Mouse (Mus musculus) induced T-regulatory cell, adult 2 months (primary cell): Measurements from ENCODE around the gene Sectm1a.
"Not testable (repeated sequence)": the region's sequence is repeated elsewhere in the genome, so short reads cannot be mapped to it uniquely, and the experiment has no call there.

Experiments used
- DNase-seq: peaks from one replicate; pipeline ENCODE4 v3.0.0-alpha.2; 2012; ENCODE audit warnings: low read depth

Sectm1a gene

DNA sequence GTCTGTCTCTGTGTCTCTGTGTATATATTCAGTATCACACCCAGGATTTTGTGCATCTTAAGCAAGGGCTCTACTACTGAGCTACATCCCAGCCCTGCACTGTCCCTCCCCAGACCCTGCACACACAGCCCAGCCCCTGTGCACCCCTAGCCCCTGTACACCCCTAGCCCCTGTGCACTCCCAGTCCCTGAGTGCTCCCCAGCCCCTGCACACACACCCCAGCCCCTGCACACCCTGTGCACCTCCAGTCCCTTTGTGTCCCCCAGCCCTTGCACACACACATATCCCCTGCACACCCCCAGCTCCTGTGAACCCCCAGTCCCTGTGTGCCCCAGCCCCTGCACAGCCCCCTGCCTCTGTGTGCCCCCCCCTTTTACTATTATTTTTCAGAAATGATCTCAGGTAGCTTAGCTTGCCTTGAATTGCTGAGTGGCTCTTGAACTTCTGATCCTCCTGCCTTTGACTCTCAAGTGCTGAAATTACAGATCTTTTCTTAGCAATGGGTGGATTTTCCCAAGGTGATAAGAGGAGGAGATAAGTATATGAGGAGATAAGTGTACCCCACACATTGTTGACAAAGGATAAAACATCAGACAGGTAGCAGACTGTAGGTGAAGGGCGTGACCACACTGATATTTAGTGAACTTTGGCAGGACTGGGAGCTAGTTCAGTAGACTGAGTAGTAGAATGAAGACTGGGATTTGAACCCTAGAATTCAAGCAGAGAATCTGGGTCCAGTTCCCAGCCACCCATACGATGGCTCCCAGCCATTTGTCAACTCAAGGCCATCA lies 8.9 kb upstream of the Sectm1a start:
- no peak for DNase-seq

DNA sequence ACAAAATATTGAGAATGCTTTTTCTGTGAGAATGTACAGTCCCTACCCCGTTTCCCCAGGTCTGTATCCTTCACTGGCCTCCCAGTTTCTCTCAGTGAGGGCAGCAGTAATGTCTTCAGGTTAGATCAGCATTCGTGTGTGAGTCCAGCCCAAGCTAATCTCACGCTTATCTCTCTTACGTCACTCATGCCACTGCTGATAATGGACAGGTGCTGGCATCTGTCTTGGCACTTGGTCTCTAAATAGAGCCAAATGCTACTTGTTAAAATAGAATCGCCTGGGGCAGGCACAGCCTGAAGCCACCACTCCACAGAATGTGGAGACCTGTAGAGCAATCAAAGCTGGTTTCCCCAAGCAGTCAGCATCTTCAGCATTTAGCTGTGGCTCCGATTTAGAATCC lies 8.0 kb upstream of the Sectm1a start:
- DNase-seq, result no peak

DNA sequence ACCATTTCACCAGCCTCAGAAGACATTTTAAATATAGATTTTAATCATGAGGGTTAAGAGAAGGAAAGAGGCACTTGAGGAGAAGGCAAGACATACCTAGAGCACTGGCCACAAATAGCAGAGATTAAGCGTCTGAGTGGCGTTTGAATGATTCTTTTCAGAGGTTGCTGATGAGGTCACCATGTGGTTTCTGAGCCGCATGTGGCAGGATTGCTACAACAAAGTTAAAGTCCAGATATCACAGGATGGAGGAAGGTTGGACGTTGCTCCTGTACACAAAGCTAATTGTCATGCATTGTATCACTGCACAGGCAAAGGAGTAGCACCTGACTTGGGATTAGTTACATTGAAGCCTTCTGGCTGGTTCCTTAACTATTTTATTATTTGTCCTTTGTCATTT lies 5.3 kb upstream of the Sectm1a start:
- DNase-seq, result no peak

DNA sequence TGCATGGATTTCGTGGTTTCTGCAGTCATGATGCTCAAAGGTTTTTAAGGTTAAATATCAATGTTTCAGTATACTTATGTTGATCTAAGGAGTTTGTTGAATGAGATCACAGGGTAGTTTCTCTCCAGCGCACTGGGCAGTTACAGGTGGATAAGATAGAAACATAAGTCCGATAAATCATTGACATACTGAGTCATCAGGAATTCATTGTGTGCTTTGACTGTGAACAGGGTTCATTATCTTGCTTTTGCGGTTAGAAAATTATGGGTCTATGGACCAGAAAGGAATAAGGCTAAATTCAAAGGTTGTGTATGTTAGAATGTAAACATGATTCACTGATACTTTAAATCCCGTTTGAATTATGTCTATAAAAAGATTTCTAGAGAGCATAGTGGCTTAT lies 4.2 kb upstream of the Sectm1a start:
- DNase-seq, result no peak

DNA sequence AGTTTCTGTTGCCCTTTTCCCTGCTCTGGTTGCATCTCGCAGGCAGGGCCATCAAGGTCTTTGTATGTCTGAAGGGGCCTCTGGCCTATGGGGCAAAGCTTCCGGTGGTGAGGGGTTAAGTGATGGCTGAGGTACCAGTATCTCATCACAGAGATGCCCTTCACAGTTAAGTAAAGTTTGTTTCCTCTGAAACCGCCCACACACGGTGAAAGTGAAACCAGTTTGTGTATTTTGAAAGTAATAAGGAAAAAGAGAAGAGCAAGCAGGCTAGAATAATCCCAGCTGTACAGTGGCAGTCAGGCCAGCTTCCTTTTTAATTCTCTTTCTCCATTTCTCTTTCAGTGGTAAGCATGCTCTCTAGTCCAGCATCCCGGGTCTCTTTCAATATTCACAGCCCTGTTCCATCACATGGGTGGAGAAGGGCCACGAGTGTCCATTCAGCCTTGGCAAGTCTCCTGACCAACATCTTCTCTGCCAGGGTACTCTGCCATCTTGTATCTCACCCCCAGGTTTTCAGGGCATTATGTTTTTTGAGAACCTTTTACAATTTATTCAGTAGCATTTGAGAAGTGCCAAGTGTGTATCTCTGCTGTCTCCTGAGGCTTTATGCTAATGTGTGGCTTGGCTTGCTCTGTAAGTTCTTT lies 2.0 kb upstream of the Sectm1a start:
- DNase-seq, result peak; percentile 92

DNA sequence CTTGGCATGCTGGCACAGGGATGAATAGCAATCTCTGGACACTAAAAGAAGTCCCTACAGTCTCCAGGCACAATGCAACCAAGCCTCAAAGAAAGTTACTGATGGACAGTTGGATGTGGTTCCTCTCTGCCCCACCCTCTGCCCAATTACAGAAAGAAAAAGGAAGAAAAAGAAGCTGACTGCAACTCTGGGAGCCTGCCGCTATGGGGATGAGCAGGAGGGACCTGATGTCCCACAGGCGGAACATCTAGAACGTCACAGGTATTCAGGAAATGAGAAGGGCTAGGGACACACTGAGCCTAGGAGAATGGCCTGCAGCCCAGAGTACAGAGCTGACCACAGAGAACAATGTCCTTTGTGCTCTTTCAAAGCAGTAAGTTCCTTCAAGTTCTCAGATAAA lies 1.2 kb upstream of the Sectm1a start:
- no peak for DNase-seq

DNA sequence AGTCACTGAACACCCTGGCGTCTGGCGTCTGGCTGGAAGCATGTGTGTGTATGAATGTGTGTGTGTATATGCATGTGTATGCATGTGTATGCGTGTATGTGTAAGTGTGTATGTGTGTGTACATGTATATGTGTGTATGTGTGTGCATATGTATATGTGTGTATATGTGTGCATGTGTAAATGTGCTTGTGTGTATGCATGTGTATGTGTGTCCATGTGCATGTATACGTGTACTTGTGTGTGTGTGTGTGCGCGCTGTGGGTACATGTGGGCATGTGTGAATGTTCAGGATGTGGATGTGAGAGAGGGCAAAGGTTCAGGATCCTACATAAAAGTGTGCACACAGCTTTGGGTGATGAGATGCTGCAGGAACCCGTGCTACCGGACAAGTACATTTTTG lies 690 bp downstream of the Sectm1a start:
- DNase-seq, result no peak

DNA sequence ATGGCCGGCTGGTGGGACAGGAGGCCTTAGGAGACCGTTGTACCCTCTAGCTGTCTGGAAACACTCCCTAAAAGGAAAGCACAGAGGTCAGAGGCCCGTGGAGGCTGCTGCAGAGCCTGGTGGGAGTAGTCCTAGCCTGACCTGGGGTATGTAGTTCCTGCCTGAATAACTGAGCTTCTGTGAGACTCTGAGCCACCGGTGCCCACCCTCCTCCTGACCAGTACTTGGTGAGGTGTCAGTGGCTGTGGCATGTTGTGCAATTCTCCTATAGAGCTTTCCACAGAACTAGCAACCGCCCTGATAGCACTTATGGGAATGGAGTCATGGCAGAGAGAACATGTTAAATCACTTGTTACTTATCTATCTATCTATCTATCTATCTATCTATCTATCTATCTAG lies 5.4 kb downstream of the Sectm1a start:
- DNase-seq, result no peak

DNA sequence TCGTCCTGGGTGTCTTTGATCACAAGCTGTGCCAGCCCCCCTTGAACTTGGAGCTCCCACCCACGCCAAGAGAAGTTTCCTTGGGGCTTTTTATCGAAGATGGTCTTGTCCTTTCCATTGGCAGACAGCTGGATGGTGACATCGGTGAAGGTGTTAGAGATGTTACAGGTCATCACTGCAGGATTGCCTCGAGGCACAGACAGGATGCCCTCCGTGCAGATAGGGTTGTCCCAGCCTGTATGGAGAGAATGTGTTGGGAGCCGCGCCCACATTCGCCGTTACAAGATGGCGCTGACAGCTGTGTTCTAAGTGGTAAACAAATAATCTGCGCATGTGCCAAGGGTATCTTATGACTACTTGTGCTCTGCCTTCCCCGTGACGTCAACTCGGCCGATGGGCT lies 11.4 kb downstream of the Sectm1a start:
- DNase-seq, result not testable (repeated sequence)

DNA sequence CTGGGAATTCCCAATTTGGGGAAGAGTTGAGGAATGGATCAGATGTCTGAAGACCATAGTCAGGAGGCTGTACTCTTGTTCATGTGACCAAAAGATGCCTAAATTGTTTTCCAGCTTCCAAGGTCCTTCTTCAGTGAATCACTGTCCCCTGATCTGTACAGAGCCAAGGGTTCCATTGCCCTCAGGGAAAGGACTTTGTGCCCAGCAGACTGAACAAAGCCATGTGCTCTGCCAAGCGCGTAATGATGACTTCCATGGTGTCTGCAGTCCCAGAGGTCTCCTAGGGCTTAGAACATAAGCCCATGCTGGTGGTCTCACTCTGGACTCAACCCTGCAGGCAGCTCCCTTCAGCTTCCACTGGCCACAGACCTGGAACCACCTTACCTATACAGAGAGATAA lies 13.1 kb downstream of the Sectm1a start:
- DNase-seq, result no peak

DNA sequence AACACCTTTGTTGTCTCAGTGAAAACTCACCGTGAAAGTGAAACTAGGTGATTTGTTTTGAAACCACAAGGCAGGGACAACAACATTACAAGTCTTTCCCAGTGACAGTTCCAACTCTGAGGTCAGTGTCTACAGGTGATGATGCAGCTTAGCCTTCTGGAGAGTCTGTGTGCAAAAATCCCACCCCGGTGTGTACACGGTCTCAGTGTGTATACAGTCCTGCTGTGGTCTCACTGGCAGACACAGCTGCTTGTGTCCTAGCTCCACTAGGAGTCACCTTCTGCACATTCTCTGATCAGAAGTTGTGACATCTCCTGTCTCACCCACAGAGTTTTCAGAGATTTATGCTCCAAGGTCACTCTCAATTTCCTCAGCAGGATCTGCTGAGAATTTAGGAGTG lies 16.8 kb downstream of the Sectm1a start:
- peak; percentile 70 for DNase-seq

DNA sequence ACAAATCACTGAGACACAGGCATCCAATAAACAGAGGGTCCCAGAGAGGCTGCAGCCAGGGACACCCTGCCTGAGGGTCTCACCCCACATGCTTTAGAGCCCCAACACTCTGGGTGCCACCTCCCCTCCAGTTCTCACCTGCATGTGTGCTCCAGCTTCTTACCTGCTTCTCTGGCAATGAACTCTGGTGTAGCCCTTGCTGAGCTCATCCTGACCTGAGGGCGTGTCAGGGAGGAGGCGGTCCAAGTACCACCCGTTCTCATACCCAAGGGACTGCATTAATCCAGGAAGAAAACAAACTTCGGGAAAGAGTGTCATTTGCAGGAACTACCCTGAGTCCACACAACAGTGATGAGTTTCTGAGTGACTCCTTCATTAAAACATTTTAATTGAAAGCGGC lies 17.6 kb downstream of the Sectm1a start, which contains the start of gene Sectm1b:
TSS of gene Sectm1b (minus strand) at position 191 of the 400 bp plus-strand sequence.
- DNase-seq, result no peak

DNA sequence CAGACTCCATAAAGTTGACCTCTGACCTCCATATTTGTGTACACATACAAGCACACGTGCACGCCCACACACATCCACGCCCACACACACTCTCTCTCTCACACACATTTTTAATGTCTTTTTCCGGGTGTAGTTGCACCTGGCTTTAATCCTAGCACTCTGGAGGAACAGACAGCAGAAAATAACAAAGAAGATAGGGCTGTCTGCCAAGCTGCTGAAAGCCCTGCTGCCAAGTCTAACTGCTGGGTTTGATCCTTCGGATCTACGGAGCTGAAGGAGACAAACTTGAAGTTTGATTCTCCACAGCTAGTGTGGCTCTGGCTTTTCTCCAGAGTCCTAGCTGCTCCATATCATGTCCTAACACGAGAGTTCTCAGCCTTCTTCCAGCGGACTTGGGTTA lies 19.4 kb downstream of the Sectm1a start:
- no peak for DNase-seq

DNA sequence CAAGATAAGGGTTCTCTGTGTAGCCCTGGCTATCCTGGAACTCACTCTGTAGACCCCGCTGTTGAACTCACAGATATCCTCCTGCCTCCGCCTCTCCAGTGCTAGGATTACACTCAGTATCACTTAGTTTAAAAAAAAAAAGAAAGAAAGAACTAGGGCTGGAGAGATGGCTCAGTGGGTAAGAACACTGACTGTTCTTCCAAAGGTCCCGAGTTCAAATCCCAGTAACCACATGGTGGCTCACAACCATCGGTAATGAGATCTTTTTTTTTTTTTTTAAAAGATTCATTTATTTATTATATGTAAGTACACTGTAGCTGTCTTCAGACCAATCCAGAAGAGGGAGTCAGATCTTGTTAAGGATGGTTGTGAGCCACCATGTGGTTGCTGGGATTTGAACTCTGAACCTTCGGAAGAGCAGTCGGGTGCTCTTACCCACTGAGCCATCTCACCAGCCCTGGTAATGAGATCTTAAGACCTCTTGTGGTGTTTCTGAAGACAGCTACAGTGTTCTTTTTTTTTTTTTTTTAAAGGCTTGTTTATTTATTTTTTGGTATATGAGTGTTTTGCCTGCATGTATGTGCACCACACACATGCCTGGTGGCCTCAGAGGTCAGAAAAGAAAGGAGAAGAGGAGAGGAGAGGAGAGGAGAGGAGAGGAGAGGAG lies 20.5 kb downstream of the Sectm1a start:
- DNase-seq, result not testable (repeated sequence)

DNA sequence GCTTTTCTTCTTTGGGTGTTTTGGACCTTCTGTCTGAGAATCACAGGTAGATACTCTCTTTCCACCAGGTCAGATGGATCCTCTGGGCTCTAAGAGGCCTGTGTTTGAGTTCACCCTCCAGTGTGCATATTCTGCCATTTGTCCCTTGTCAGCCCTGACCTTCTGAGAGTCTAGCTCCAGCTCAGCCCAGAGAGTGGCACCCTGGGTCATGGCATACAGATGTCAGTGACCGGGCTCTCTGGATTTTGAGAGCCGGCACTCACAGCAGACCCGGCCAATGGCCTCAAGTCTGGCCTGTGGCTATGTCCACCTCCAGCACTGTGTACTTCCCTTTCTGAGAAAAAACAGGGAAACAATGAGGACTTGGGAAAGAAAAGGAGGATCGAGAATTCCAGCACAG lies 21.5 kb downstream of the Sectm1a start:
- no peak for DNase-seq

DNA sequence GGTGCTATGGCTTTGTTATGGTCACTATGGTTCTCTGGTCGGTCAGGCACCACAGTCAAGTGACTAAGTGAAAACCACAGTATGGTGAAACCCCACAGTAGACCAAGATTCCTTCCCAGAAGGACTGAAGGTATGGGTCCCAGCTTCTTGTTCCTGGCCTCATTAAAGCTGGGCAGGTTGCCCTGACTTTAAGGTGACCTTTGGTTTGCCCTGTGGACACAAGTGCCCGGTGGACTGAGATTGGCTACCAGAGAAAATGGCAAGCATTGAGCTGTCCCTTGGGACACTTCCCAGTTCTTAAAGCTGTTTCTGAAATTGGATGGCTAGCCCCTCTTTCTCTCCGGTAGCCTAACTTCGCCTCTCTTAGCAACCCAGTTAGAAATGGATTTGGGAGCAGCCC lies 22.1 kb downstream of the Sectm1a start:
- no peak for DNase-seq

DNA sequence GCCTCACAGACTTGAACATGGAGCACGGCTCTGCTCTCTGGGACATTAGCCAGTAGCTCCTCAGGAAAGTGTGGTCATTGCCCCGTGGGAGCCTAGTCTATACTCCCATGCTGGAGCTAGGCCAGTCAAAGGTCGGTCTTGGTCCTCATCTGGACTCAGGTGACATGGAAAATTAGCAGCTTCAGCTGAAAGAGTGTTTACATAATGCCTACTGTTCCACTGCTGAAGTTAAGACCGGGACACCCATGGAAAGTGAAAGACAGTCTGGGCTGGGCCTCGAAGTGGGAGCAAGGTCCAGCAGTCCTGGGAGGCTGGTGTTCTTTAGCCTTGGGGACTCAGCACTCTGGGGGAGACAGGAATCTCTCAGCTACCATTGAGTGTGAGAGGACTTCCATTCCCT lies 22.9 kb downstream of the Sectm1a start:
- DNase-seq, result no peak

DNA sequence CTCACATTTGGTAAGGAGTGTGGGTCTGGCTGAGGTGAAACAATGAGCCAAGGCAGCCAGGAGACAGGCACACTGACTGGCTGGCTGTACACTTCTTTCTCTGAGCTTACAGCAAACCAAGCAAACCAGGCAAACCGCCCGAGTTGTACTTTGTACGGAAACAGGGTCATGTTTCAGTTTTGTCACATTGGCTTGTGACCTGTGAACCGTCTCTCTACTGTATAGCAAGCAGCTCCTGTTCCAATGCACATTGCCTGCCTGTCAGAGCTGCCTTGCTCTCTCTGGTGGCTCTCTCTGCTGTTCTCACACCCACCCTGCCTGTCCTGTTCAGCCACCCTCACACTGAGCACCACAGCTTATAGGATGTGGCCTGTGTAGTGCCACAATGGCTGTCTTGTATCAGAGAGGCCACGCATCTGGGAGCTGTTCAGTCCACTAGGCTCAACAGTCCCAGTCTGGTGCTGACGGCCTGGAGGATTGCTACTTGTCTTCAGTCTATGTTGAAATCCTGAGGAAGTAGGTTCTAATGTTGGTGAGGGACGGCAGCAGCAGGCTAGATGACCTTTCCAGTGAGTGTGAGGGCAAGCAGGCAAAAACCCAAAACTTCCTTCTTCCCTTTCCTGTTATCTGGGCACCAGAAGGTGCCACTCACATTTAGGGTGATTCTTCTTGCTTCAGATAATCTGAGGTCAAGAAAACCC lies 24.3 kb downstream of the Sectm1a start:
- no peak for DNase-seq

DNA sequence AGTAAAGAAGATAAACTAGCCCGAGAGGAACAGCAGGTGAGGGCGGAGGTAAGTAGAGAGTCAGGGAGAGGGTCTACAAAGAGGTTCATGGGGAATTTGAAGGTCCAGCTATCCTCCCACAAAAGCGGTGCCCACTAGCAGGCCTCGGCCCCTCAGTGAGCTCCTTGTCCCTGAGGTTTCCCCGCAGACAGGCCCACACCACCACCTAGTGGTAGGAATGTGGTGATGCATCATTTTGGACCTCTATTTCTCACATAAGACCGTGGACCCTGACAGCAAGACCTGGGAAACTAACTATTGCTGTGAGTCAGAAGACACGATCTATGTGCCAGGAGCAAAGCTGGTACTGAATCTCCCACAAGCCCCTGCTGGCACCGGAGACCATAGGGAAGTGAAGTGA lies 27.5 kb downstream of the Sectm1a start:
- peak; percentile 87 for DNase-seq

DNA sequence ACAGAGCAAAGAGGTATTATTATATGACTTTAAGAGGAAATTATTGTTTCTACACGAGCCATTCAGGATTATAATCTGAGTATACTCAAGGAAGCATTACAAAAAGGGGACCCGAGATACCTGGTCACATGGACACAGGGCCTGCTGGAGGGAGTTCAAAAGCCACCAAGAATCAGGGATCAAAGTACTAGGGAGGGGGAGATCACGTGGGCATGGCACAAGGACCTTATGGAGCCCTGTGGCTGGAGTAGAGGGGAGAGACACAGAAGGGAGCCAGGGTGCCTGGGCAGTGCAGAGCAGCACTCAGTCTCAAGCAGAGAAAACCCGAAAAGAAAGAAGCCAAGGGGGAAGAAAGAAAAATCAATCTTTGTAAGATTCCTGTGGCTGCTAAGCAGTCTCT lies 28.6 kb downstream of the Sectm1a start:
- no peak for DNase-seq

DNA sequence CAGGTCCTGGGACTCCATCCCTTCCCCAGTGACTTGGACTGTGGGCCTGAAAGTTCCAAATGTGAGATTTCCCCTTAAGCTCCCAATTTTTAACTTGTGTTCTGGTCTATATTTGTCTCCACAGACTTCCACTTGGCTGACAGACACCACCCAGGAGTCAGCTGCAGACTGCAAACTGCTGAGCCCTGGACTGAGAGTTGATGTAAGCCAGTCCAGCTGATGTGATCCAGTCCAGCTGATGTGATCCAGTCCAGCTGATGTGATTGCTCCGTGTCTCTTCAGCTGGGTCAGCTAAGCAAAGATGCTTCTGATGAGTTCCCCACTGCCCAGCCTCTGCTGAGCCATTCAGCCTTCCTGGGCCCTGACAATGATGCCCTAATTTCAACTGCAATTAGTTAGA lies 29.2 kb downstream of the Sectm1a start:
- DNase-seq, result no peak

DNA sequence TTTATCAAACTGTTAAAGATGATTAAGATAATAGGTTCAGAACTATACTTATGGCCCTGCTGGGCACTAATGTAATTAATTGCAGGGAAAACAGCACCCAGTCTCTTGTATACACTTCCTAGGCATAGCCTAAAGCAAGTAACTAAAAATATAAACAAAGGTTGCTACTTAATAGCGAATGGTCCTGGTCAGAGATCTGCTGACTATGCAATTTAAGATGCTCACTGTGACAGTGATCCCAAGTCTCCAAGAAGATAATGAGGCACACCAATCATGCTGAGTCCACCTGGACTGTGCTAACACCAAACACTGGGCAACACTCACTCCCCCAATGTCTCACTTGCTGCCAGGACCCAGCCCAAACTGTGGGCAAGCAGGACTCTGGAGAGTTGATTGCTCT lies 31.2 kb downstream of the Sectm1a start:
- DNase-seq, result no peak
